Mouse (Mus musculus) intestine, embryonic 16.5 days (tissue): ENCODE measurements around the gene Irgq. TPM values are rescaled to one million over a fixed set of nuclear protein-coding genes. Genes with fewer than 3 reads are reported as not detected.
A peak's percentile ranks its signal among the peaks of the same experiment; 100 is the strongest.

Experiments
- ATAC-seq: fragments of 200-750 bp; cut with Nextera tagmentation; 2 replicates; pipeline ENCODE4 v1.8.0; 2017; ENCODE audit warnings: moderate TSS enrichment, moderate library complexity
- H3K27ac ChIP-seq: fragments of 300-500 bp; sonication (generic); 2 replicates; pipeline ENCODE4 v1.5.1; 2014; ENCODE audit warnings: mild to moderate bottlenecking, low read length
- H3K27me3 ChIP-seq: fragments of 300-500 bp; sonication (generic); replicated peaks from 2 replicates; pipeline ENCODE4 v1.6.1; 2014; ENCODE audit warnings: low read length, control low read depth, mixed read lengths; ENCODE audit not compliant: control insufficient read depth, insufficient read depth
- H3K36me3 ChIP-seq: fragments of 300-500 bp; sonication (generic); 2 replicates; pipeline ENCODE4 v1.6.1; 2014; ENCODE audit warnings: low read length, control low read depth; ENCODE audit not compliant: control insufficient read depth, insufficient read depth
- H3K4me1 ChIP-seq: fragments of 300-500 bp; sonication (generic); 2 replicates; pipeline ENCODE4 v1.6.1; 2014; ENCODE audit warnings: low read length, control low read depth, mixed read lengths; ENCODE audit not compliant: control insufficient read depth, insufficient read depth
- H3K4me2 ChIP-seq: fragments of 300-500 bp; sonication (generic); 2 replicates; pipeline ENCODE4 v1.6.1; 2014; ENCODE audit warnings: low read depth, low read length, control low read depth
- H3K4me3 ChIP-seq: fragments of 300-500 bp; sonication (generic); 2 replicates; pipeline ENCODE4 v1.5.1; 2014; ENCODE audit warnings: mild to moderate bottlenecking, low read length
- H3K9ac ChIP-seq: fragments of 300-500 bp; sonication (generic); 2 replicates; pipeline ENCODE4 v1.6.1; 2014; ENCODE audit warnings: low read depth, low read length
- H3K9me3 ChIP-seq: fragments of 300-500 bp; sonication (generic); 2 replicates; pipeline ENCODE4 v1.6.1; 2016; ENCODE audit warnings: low read length, control low read depth; ENCODE audit not compliant: control insufficient read depth
- WGBS: fragments of 180-500 bp; shearing (Covaris S2); extraction: QIAGEN DNeasy Blood & Tissue Kit; methylation state at CpG from one replicate; pipeline ENCODE4 v1.1.7; 2014; 5-methylcytosine and 5-hydroxymethylcytosine counted together
- polyA plus RNA-seq: library from polyadenylated mRNA; unstranded; fragments of >200 nt; fragmentation: Nextera tagmentation; extraction: Ambion mirVana; gene quantifications from 2 replicates; pipeline ENCODE4 v1.2.1, GENCODE M21; 2015

Irgq gene
- polyA plus RNA-seq, 1 experiment from 2014 or later = 3.3 TPM

GRCm38 (mm10) chr7:24571071-24571470, 40.6 kb downstream of the Irgq start:
- no peak overlapping the region for H3K9ac ChIP-seq
- H3K9me3 ChIP-seq = no peaks in the 10 kb centered on the region
- H3K4me2 ChIP-seq = no peak overlapping the region
- peaks cover 4% of the 10 kb centered on the region; the same call in 1 of the 2 replicates for H3K4me1 ChIP-seq
- ATAC-seq = no peak
- H3K27ac ChIP-seq = no peak overlapping the region
- 68% methylated on average over 4 of the region's 4 CpGs for WGBS
- H3K27me3 ChIP-seq = no peaks in the 10 kb centered on the region
- H3K4me3 ChIP-seq = no peak overlapping the region
- peaks cover 13% of the 10 kb centered on the region for H3K36me3 ChIP-seq

GRCm38 (mm10) chr7:24572455-24572854, 42.0 kb downstream of the Irgq start:
- H3K27me3 ChIP-seq = no peaks in the 10 kb centered on the region

GRCm38 (mm10) chr7:24574224-24574796, 43.8 kb downstream of the Irgq start:
- H3K9me3 ChIP-seq = no peaks in the 10 kb centered on the region
- H3K4me3 ChIP-seq = no peak overlapping the region
- H3K9ac ChIP-seq = no peak overlapping the region
- 65% methylated on average over 12 of the region's 12 CpGs for WGBS
- no peak overlapping the region for H3K4me2 ChIP-seq
- ATAC-seq = peak; percentile 36; the same call in 1 of the 2 replicates
- peaks cover 4% of the 10 kb centered on the region; the same call in 1 of the 2 replicates for H3K4me1 ChIP-seq
- H3K27me3 ChIP-seq = no peaks in the 10 kb centered on the region
- no peak overlapping the region for H3K27ac ChIP-seq
- H3K36me3 ChIP-seq = no peaks in the 10 kb centered on the region

More at GRCm38 (mm10) chr7:24572455-24572854, 42.0 kb downstream of the Irgq start:
- Histone ChIP-seq H3K4me2 (no peak overlapping the region), H3K9ac (no peak overlapping the region), H3K9me3 (no peaks in the 10 kb centered on the region), H3K4me1 (peaks cover 4% of the 10 kb centered on the region; the same call in 1 of the 2 replicates), H3K27ac (no peak overlapping the region), H3K36me3 (0 out of 2 replicates have a peak, but pooled peaks cover 2% of the 10 kb centered on the region), H3K4me3 (no peak overlapping the region)
- peak; percentile 8; the same call in 1 of the 2 replicates for ATAC-seq
- WGBS = 60% methylated on average over 5 of the region's 5 CpGs

- ATAC-seq = no peak
- H3K9ac ChIP-seq = no peak overlapping the region
- H3K27me3 ChIP-seq = no peaks in the 10 kb centered on the region
- WGBS = 90% methylated on average over 10 of the region's 10 CpGs
- H3K4me3 ChIP-seq = no peak overlapping the region
- no peaks in the 10 kb centered on the region for H3K9me3 ChIP-seq
- peaks cover 4% of the 10 kb centered on the region; the same call in 1 of the 2 replicates for H3K4me1 ChIP-seq
- no peaks in the 10 kb centered on the region for H3K36me3 ChIP-seq
- H3K4me2 ChIP-seq = no peak overlapping the region
- H3K27ac ChIP-seq = no peak overlapping the region
Measured at GRCm38 (mm10) chr7:24577811-24578210, 47.3 kb downstream of the Irgq start.

GRCm38 (mm10) chr7:24584876-24585275, 54.4 kb downstream of the Irgq start:
- H3K27me3 ChIP-seq = peaks cover 16% of the 10 kb centered on the region
- no peak overlapping the region for H3K9ac ChIP-seq
- no peak overlapping the region for H3K4me3 ChIP-seq
- H3K9me3 ChIP-seq = no peaks in the 10 kb centered on the region
- no peak for ATAC-seq
- no peak overlapping the region for H3K4me2 ChIP-seq
- peaks cover 16% of the 10 kb centered on the region for H3K4me1 ChIP-seq
- no peak overlapping the region for H3K27ac ChIP-seq
- WGBS = 91% methylated on average over 6 of the region's 6 CpGs
- no peaks in the 10 kb centered on the region for H3K36me3 ChIP-seq

- no peak overlapping the region for H3K4me3 ChIP-seq
- H3K27ac ChIP-seq = no peak overlapping the region
- no peak overlapping the region for H3K9ac ChIP-seq
- no peaks in the 10 kb centered on the region for H3K36me3 ChIP-seq
- H3K27me3 ChIP-seq = peaks cover 16% of the 10 kb centered on the region
- ATAC-seq = no peak
- H3K9me3 ChIP-seq = no peaks in the 10 kb centered on the region
- 50% methylated on average over 16 of the region's 16 CpGs for WGBS
- no peak overlapping the region for H3K4me2 ChIP-seq
- peaks cover 16% of the 10 kb centered on the region for H3K4me1 ChIP-seq
Measured at GRCm38 (mm10) chr7:24585995-24586394, 55.5 kb downstream of the Irgq start.

GRCm38 (mm10) chr7:24586828-24587227, 56.3 kb downstream of the Irgq start:
- 4% methylated on average over 8 of the region's 8 CpGs for WGBS
- Histone ChIP-seq H3K27me3 (peaks cover 16% of the 10 kb centered on the region), H3K9me3 (no peaks in the 10 kb centered on the region), H3K4me2 (peak overlapping the region; percentile 78), H3K4me3 (peak overlapping the region; percentile 59), H3K27ac (no peak overlapping the region), H3K36me3 (no peaks in the 10 kb centered on the region), H3K4me1 (peaks cover 16% of the 10 kb centered on the region), H3K9ac (peak overlapping the region; percentile 76)
- peak; percentile 77 for ATAC-seq

GRCm38 (mm10) chr7:24587330-24588105, 57.0 kb downstream of the Irgq start, which contains the start of the genes Ethe1 and Zfp575:
Gene Ethe1 (plus strand): TSS chr7:24587543.
Gene Zfp575 (minus strand): TSS chr7:24587641.
- Histone ChIP-seq H3K4me1 (peaks cover 16% of the 10 kb centered on the region), H3K27me3 (peaks cover 16% of the 10 kb centered on the region), H3K9ac (peak within 1 kb of the TSS; percentile 76), H3K4me3 (peak within 1 kb of the TSS; percentile 59), H3K27ac (peak within 1 kb of the TSS; percentile 39; the same call in 1 of the 2 replicates), H3K4me2 (peak within 1 kb of the TSS; percentile 78), H3K9me3 (no peaks in the 10 kb centered on the region), H3K36me3 (no peaks in the 10 kb centered on the region)
- WGBS = 8% methylated on average over 30 of the region's 30 CpGs
- ATAC-seq = peak; percentile 39
